Mouse (Mus musculus) neural tube, embryonic 13.5 days (tissue): ENCODE results near the gene Gm9376. TPM values are rescaled to one million over a fixed set of nuclear protein-coding genes. Genes with fewer than 3 reads are reported as not detected.

Experiments
- ATAC-seq: fragments of 200-750 bp; cut with Nextera tagmentation; 2 replicates; pipeline ENCODE4 v1.8.0; 2017; ENCODE audit warnings: low read depth, mild to moderate bottlenecking, moderate TSS enrichment, moderate library complexity
- H3K27ac ChIP-seq: fragments of 300-500 bp; sonication (generic); replicated peaks from 2 replicates; pipeline ENCODE4 v1.5.1; 2015; ENCODE audit warnings: moderate library complexity, mild to moderate bottlenecking, inconsistent platforms
- H3K27me3 ChIP-seq: fragments of 300-500 bp; sonication (generic); 2 replicates; pipeline ENCODE4 v1.6.1; 2015; ENCODE audit warnings: mild to moderate bottlenecking, inconsistent platforms
- H3K36me3 ChIP-seq: fragments of 300-500 bp; sonication (generic); 2 replicates; pipeline ENCODE4 v1.6.1; 2015; ENCODE audit warnings: mild to moderate bottlenecking, inconsistent platforms
- H3K4me1 ChIP-seq: fragments of 300-500 bp; sonication (generic); replicated peaks from 2 replicates; pipeline ENCODE4 v1.6.1; 2015; ENCODE audit warnings: inconsistent platforms
- H3K4me2 ChIP-seq: fragments of 300-500 bp; sonication (generic); 2 replicates; pipeline ENCODE4 v1.6.1; 2015; ENCODE audit warnings: inconsistent platforms, mild to moderate bottlenecking, moderate library complexity
- H3K4me3 ChIP-seq: fragments of 300-500 bp; sonication (generic); 2 replicates; pipeline ENCODE4 v1.5.1; 2015; ENCODE audit warnings: mild to moderate bottlenecking, inconsistent platforms
- H3K9ac ChIP-seq: fragments of 300-500 bp; sonication (generic); 2 replicates; pipeline ENCODE4 v1.6.1; 2015; ENCODE audit warnings: moderate library complexity, mild to moderate bottlenecking, inconsistent platforms
- H3K9me3 ChIP-seq: fragments of 300-500 bp; sonication (generic); 2 replicates; pipeline ENCODE4 v1.6.1; 2016; ENCODE audit warnings: inconsistent platforms
- WGBS: fragments of 180-500 bp; shearing (Covaris S2); methylation state at CpG from one replicate; pipeline ENCODE4 v1.1.7; 2015; 5-methylcytosine and 5-hydroxymethylcytosine counted together
- polyA plus RNA-seq: library from polyadenylated mRNA; unstranded; fragments of >200 nt; fragmentation: Nextera tagmentation; extraction: Ambion mirVana; gene quantifications from 2 replicates; pipeline ENCODE4 v1.2.1, GENCODE M21; 2015

The Gm9376 gene
- polyA plus RNA-seq: not detected in 2 replicates

- Histone ChIP-seq H3K4me1 (no peaks in the 10 kb centered on the region), H3K9me3 (no peaks in the 10 kb centered on the region), H3K36me3 (no peaks in the 10 kb centered on the region), H3K27ac (no peak within 1 kb of the TSS), H3K4me2 (no peak within 1 kb of the TSS), H3K4me3 (no peak within 1 kb of the TSS), H3K9ac (no peak within 1 kb of the TSS), H3K27me3 (no peaks in the 10 kb centered on the region)
- ATAC-seq: no peak
- WGBS: 92% methylated on average over 2 of the region's 2 CpGs
These were observed at the start of gene Gm9376 for GRCm38 (mm10) chr14:118266660-118267059. Gene Gm9376, plus strand, starts transcription at chr14:118266960.

- Histone ChIP-seq H3K27ac (no peak overlapping the region), H3K4me1 (peaks cover 10% of the 10 kb centered on the region), H3K27me3 (peaks cover 56% of the 10 kb centered on the region), H3K4me2 (no peak overlapping the region), H3K4me3 (no peak overlapping the region), H3K9ac (no peak overlapping the region), H3K9me3 (no peaks in the 10 kb centered on the region; the same call in 1 of the 2 replicates), H3K36me3 (no peaks in the 10 kb centered on the region)
- no peak for ATAC-seq
- 84% methylated on average over 1 of the region's 1 CpGs for WGBS
These were observed 45.9 kb upstream of the Gm9376 start for GRCm38 (mm10) chr14:118220885-118221284.

- H3K9ac ChIP-seq: no peak overlapping the region
- no peak for ATAC-seq
- H3K36me3 ChIP-seq: no peaks in the 10 kb centered on the region
- no peaks in the 10 kb centered on the region; the same call in 1 of the 2 replicates for H3K9me3 ChIP-seq
- 24% methylated on average over 16 of the region's 16 CpGs for WGBS
- H3K4me1 ChIP-seq: peaks cover 50% of the 10 kb centered on the region
- no peak overlapping the region for H3K27ac ChIP-seq
- peak overlapping the region; percentile 40 for H3K4me2 ChIP-seq
- H3K4me3 ChIP-seq: no peak overlapping the region
- H3K27me3 ChIP-seq: peaks cover 82% of the 10 kb centered on the region
These were observed 41.6 kb upstream of the Gm9376 start for GRCm38 (mm10) chr14:118225061-118225743.

- Histone ChIP-seq H3K36me3 (no peaks in the 10 kb centered on the region), H3K9ac (no peak overlapping the region), H3K4me1 (peaks cover 56% of the 10 kb centered on the region), H3K27ac (no peak overlapping the region), H3K27me3 (peaks cover 85% of the 10 kb centered on the region), H3K9me3 (no peaks in the 10 kb centered on the region; the same call in 1 of the 2 replicates), H3K4me2 (peak overlapping the region; percentile 40), H3K4me3 (peak overlapping the region; percentile 6; the same call in 1 of the 2 replicates)
- ATAC-seq: peak; percentile 38; the same call in 1 of the 2 replicates
- WGBS: under 1% methylated on average over 21 of the region's 21 CpGs
These were observed 40.8 kb upstream of the Gm9376 start for GRCm38 (mm10) chr14:118225911-118226310.

GRCm38 (mm10) chr14:118226471-118227155 lies 40.1 kb upstream of the Gm9376 start:
- Histone ChIP-seq H3K9ac (no peak overlapping the region), H3K4me2 (peak overlapping the region; percentile 40), H3K27me3 (peaks cover 92% of the 10 kb centered on the region), H3K9me3 (no peaks in the 10 kb centered on the region), H3K4me1 (peaks cover 63% of the 10 kb centered on the region), H3K4me3 (no peak overlapping the region), H3K36me3 (no peaks in the 10 kb centered on the region), H3K27ac (peak overlapping the region; percentile 7; the same call in 1 of the 2 replicates)
- no peak for ATAC-seq
- WGBS: under 1% methylated on average over 21 of the region's 21 CpGs

- 1% methylated on average over 8 of the region's 8 CpGs for WGBS
These were observed 34.3 kb upstream of the Gm9376 start for GRCm38 (mm10) chr14:118232381-118232970.

GRCm38 (mm10) chr14:118233786-118234540 lies 32.8 kb upstream of the Gm9376 start:
- 2% methylated on average over 26 of the region's 26 CpGs for WGBS
- H3K4me1 ChIP-seq: peaks cover 62% of the 10 kb centered on the region

More at GRCm38 (mm10) chr14:118232381-118232970, 34.3 kb upstream of the Gm9376 start:
- Histone ChIP-seq H3K27ac (peak overlapping the region; percentile 55), H3K9me3 (no peaks in the 10 kb centered on the region), H3K36me3 (no peaks in the 10 kb centered on the region), H3K4me3 (peak overlapping the region; percentile 23), H3K27me3 (peaks cover 90% of the 10 kb centered on the region), H3K4me1 (peaks cover 77% of the 10 kb centered on the region), H3K4me2 (peak overlapping the region; percentile 50), H3K9ac (no peak overlapping the region)
- no peak for ATAC-seq

GRCm38 (mm10) chr14:118234541-118235210 lies 32.1 kb upstream of the Gm9376 start:
- Histone ChIP-seq H3K4me2 (peak overlapping the region; percentile 80), H3K4me1 (peaks cover 57% of the 10 kb centered on the region), H3K27me3 (peaks cover 86% of the 10 kb centered on the region), H3K9ac (peak overlapping the region; percentile 80), H3K36me3 (no peaks in the 10 kb centered on the region), H3K4me3 (peak overlapping the region; percentile 56), H3K27ac (peak overlapping the region; percentile 87), H3K9me3 (no peaks in the 10 kb centered on the region)
- under 1% methylated on average over 39 of the region's 84 CpGs for WGBS
- ATAC-seq: no peak

More at GRCm38 (mm10) chr14:118233786-118234540, 32.8 kb upstream of the Gm9376 start:
- Histone ChIP-seq H3K9me3 (no peaks in the 10 kb centered on the region), H3K27ac (peak overlapping the region; percentile 87), H3K36me3 (no peaks in the 10 kb centered on the region), H3K4me3 (peak overlapping the region; percentile 56), H3K27me3 (peaks cover 86% of the 10 kb centered on the region), H3K9ac (peak overlapping the region; percentile 80), H3K4me2 (peak overlapping the region; percentile 80)
- no peak for ATAC-seq

- ATAC-seq: no peak
- Histone ChIP-seq H3K36me3 (no peaks in the 10 kb centered on the region), H3K27ac (peak overlapping the region; percentile 87), H3K27me3 (peaks cover 86% of the 10 kb centered on the region), H3K9me3 (no peaks in the 10 kb centered on the region), H3K9ac (peak overlapping the region; percentile 80), H3K4me2 (peak overlapping the region; percentile 80), H3K4me1 (peaks cover 50% of the 10 kb centered on the region), H3K4me3 (peak overlapping the region; percentile 56)
- WGBS: under 1% methylated on average over 62 of the region's 62 CpGs
These were observed 31.3 kb upstream of the Gm9376 start for GRCm38 (mm10) chr14:118235361-118235972.

GRCm38 (mm10) chr14:118235973-118236885 lies 30.5 kb upstream of the Gm9376 start:
- H3K9ac ChIP-seq: peak overlapping the region; percentile 80
- peak overlapping the region; percentile 87 for H3K27ac ChIP-seq
- peak; percentile 66 for ATAC-seq
- peak overlapping the region; percentile 80 for H3K4me2 ChIP-seq
- peaks cover 44% of the 10 kb centered on the region for H3K4me1 ChIP-seq
- H3K9me3 ChIP-seq: no peaks in the 10 kb centered on the region
- peak overlapping the region; percentile 56 for H3K4me3 ChIP-seq
- no peaks in the 10 kb centered on the region for H3K36me3 ChIP-seq
- peaks cover 87% of the 10 kb centered on the region for H3K27me3 ChIP-seq
- under 1% methylated on average over 69 of the region's 73 CpGs for WGBS
